Comparison of ENCODE assay signal across 16 mouse cellular contexts in genomic region chr10:42245636-42246035, GRCm38 (mm10). TPM values are rescaled to one million over a fixed set of nuclear protein-coding genes. Genes with fewer than 3 reads are reported as not detected.
A peak's percentile ranks its signal among the peaks of the same experiment; 100 is the strongest.
DNase-seq lines count a peak whose midpoint lies in the region; ATAC-seq and TF ChIP-seq lines count a peak whose summit lies in the region.
"Had no signal": no experiment of that assay in that cellular context is flagged by ENCODE, and none has a peak within 500 bp of the region (broad histone marks: within the 10 kb centered on the region; RNA-seq: fewer than 3 reads in every experiment).

No protein-coding gene starts in this region.

- no peaks in the 10 kb centered on the region for H3K27me3 ChIP-seq in heart, adult 2 months (ENCODE audit: control insufficient read depth, insufficient read depth, low read length)
- no peaks in the 10 kb centered on the region for H3K27me3 ChIP-seq in lung, embryonic 15.5 days
- no peaks in the 10 kb centered on the region for H3K27me3 ChIP-seq in liver, embryonic 12.5 days (replicated peaks)
- H3K27me3 ChIP-seq: heart, embryonic 15.5 days; neural tube, embryonic 13.5 days had no signal

- H3K27ac ChIP-seq in heart, adult 2 months, result peak overlapping the region; percentile 26
- H3K27ac ChIP-seq in lung, embryonic 15.5 days, result peak overlapping the region; percentile 43; the same call in 1 of the 2 replicates
- peak overlapping the region; percentile 96 for H3K27ac ChIP-seq in liver, embryonic 12.5 days
- H3K27ac ChIP-seq in macrophage, result peak overlapping the region; percentile 60
- H3K27ac ChIP-seq: heart, embryonic 15.5 days; neural tube, embryonic 13.5 days; stomach, postnatal 0 days had no signal

- ATAC-seq in lung, embryonic 15.5 days (ENCODE audit: borderline replicate concordance, extremely low read depth, low FRiP score, low TSS enrichment), result no peak
- ATAC-seq in liver, embryonic 12.5 days, result no peak
- ATAC-seq: forebrain, embryonic 16.5 days had no signal

- no peak for TF ChIP-seq EP300 in heart, adult 2 months (IDR thresholded peaks at IDR 0.05; ENCODE audit: insufficient read depth, low read depth, low read length)

- H3K4me2 ChIP-seq in lung, embryonic 15.5 days, result no peak overlapping the region
- H3K4me2 ChIP-seq in liver, embryonic 12.5 days, result peak overlapping the region; percentile 72
- H3K4me2 ChIP-seq: heart, embryonic 15.5 days; neural tube, embryonic 13.5 days had no signal

- H3K4me1 ChIP-seq in heart, adult 2 months (ENCODE audit: control insufficient read depth, insufficient read depth, low read length), result peaks cover 33% of the 10 kb centered on the region
- peaks cover 61% of the 10 kb centered on the region for H3K4me1 ChIP-seq in lung, embryonic 15.5 days
- H3K4me1 ChIP-seq in liver, embryonic 12.5 days, result peaks cover 100% of the 10 kb centered on the region

- H3K36me3 ChIP-seq in heart, adult 2 months (ENCODE audit: control insufficient read depth, insufficient read depth, low read length), result peaks cover 41% of the 10 kb centered on the region
- no peaks in the 10 kb centered on the region for H3K36me3 ChIP-seq in lung, embryonic 15.5 days
- peaks cover 75% of the 10 kb centered on the region for H3K36me3 ChIP-seq in liver, embryonic 12.5 days
- H3K36me3 ChIP-seq in macrophage (ENCODE audit: inconsistent target), result no peaks in the 10 kb centered on the region
- H3K36me3 ChIP-seq: heart, embryonic 15.5 days; neural tube, embryonic 13.5 days had no signal

- no peak overlapping the region for H3K9ac ChIP-seq in heart, adult 2 months (ENCODE audit: low read depth, low read length)
- no peak overlapping the region for H3K9ac ChIP-seq in lung, embryonic 15.5 days
- H3K9ac ChIP-seq in liver, embryonic 12.5 days, result peak overlapping the region; percentile 74
- H3K9ac ChIP-seq: heart, embryonic 15.5 days; neural tube, embryonic 13.5 days had no signal

- intact Hi-C loops in heart, adult 2 months (cut with DNase I), result no loop called here

- no peak for TF ChIP-seq POLR2A in heart, adult 2 months (IDR thresholded peaks at IDR 0.05; ENCODE audit: insufficient read depth, low read depth, low read length)

- TF ChIP-seq CTCF in heart, adult 2 months (IDR thresholded peaks at IDR 0.05), result no peak

- no peaks in the 10 kb centered on the region for H3K9me3 ChIP-seq in lung, embryonic 15.5 days
- no peaks in the 10 kb centered on the region for H3K9me3 ChIP-seq in liver, embryonic 12.5 days (replicated peaks)
- H3K9me3 ChIP-seq: heart, embryonic 15.5 days; neural tube, embryonic 13.5 days had no signal

- DNase-seq in heart, adult 2 months, result no peak
- no peak for DNase-seq in heart, adult 11 months
- DNase-seq in lung, postnatal 14 days, result no peak
- no peak for DNase-seq in frontal cortex, postnatal 14 days (ENCODE audit: low spot score in 2 of 2)
- DNase-seq: kidney, adult 11 months; layer of hippocampus, postnatal 36 days; lung, adult 18-20 months; midbrain, embryonic 14.5 days; right cerebral cortex, adult 18-20 months had no signal

- WGBS in heart, adult 2 months, result 77% methylated on average over 3 of the region's 3 CpGs
- 92% methylated on average over 3 of the region's 3 CpGs for WGBS in lung, embryonic 15.5 days
- WGBS in liver, embryonic 12.5 days (ENCODE audit: insufficient replicate concordance), result 83% methylated on average over 3 of the region's 3 CpGs
- 89% methylated on average over 3 of the region's 3 CpGs for WGBS in macrophage (ENCODE audit: missing documents)

- H3K4me3 ChIP-seq in heart, adult 2 months, result no peak overlapping the region
- H3K4me3 ChIP-seq in lung, embryonic 15.5 days, result no peak overlapping the region
- H3K4me3 ChIP-seq in liver, embryonic 12.5 days, result no peak overlapping the region
- no peak overlapping the region for H3K4me3 ChIP-seq in macrophage (ENCODE audit: inconsistent target)
- H3K4me3 ChIP-seq: heart, embryonic 15.5 days; neural tube, embryonic 13.5 days had no signal

- H3K79me2 ChIP-seq in heart, adult 2 months (replicated peaks; ENCODE audit: control insufficient read depth, insufficient read depth, low read length), result peaks cover 8% of the 10 kb centered on the region; the same call in 1 of the 2 replicates
- peaks cover 100% of the 10 kb centered on the region for H3K79me2 ChIP-seq in macrophage (ENCODE audit: inconsistent target)

RNA-seq across cellular contexts. Expression of gene Foxo3, which starts 30.9 kb away (rescaled TPM):
- 10 to 100 TPM; 72.5 to 89.5 TPM for total RNA-seq in heart, adult 2 months (2021)
- 26.7 and 32.7 TPM in 2 replicates for polyA plus RNA-seq in heart, adult 2 months (2012; rRNA removed)
- polyA plus RNA-seq in lung, embryonic 15.5 days (2015; fragmentation: Nextera tagmentation; extraction: Ambion mirVana), result 8.6 and 8.9 TPM in 2 replicates
- polyA plus RNA-seq in liver, embryonic 12.5 days (2016; fragmentation: Nextera tagmentation; extraction: Ambion mirVana), result 16.9 and 17.9 TPM in 2 replicates
- total RNA-seq in macrophage (2018; cell fraction: chromatin; rRNA removed), result 100 to 1,000 TPM in 6 of 26 experiments, 10 to 100 TPM in 16, 1 to 10 TPM in 4; 7.0 to 151 (median 51.2) TPM
- total RNA-seq in macrophage (2018; cell fraction: cytosol; rRNA removed), result 100 to 1,000 TPM in 1 of 26 experiments, 10 to 100 TPM in 25; 13.3 to 101 (median 50.0) TPM
- 100 to 1,000 TPM in 5 of 26 experiments, 10 to 100 TPM in 21; 11.9 to 127 (median 54.9) TPM for total RNA-seq in macrophage (2018; cell fraction: nucleus; rRNA removed)
- 23.9 to 39.4 TPM (median 30.8 TPM) in 3 replicates for polyA plus RNA-seq in macrophage (2018)

Comparison
In these comparisons a context has a peak if more than half of its experiments do, and no peak if none do; other contexts are left out.
1. H3K27ac ChIP-seq: peak in every context shown above with its lines; median percentile 96 in liver, embryonic 12.5 days; 60 in macrophage; 43 in lung, embryonic 15.5 days; 26 in heart, adult 2 months.